Mouse (Mus musculus): ENCODE data around the gene Rdh5. TPM values are rescaled to one million over a fixed set of nuclear protein-coding genes. Genes with fewer than 3 reads are reported as not detected.

Gene Rdh5
- total and polyA plus RNA-seq, 3 experiments: 11.2 to 24.3 (median 15.9) TPM

- no peak for DNase-seq
These were observed 7.1 kb upstream of the Rdh5 start for GRCm38 (mm10) chr10:128929638-128930378.

DNA sequence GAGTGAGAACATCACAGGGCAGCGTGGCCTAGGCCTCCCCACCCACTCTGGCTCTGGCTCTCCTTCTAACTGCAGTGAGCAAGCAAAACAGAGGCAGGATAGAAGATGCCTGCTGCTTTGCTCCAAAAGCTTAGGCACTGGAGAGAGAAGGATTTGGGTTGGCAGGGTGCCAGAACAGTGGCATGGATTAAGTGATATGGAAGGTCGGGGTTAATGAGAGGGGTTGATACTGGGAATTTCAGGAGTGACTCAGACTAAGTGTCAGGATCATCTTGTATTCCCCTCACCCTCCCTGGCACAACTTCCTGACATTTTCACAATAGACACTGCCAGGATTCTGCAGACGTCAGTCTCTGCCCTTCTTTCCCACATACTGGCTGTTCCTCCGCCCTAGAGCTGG, 5.7 kb upstream of the Rdh5 start:
- DNase-seq: no peak

DNA sequence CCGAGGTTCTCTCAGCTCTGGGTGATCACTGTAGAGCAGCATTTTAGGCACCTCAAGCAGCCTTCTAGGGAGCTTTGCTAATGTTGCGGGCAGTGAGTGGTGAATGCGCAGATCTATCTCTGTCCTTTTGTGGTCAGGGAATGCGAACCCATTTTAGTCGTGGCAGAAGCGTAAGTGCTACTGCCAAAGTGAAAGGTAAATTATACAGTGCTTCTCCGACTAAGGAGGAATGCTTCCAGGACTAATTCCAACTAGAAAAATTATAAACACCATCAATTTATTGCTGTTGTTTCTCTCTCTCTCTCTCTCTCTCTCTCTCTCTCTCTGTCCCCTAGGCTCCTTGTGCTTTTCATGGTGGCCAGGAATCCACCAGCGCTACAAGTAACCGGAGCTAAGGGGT, 1.2 kb upstream of the Rdh5 start, which contains the start of gene Bloc1s1:
Gene Bloc1s1 (minus strand): TSS at position 101 of the 400 bp plus-strand sequence.
- no peak for DNase-seq

- DNase-seq: peak; percentile 99
These were observed 464 bp upstream of the Rdh5 start for GRCm38 (mm10) chr10:128923013-128923691.

DNA sequence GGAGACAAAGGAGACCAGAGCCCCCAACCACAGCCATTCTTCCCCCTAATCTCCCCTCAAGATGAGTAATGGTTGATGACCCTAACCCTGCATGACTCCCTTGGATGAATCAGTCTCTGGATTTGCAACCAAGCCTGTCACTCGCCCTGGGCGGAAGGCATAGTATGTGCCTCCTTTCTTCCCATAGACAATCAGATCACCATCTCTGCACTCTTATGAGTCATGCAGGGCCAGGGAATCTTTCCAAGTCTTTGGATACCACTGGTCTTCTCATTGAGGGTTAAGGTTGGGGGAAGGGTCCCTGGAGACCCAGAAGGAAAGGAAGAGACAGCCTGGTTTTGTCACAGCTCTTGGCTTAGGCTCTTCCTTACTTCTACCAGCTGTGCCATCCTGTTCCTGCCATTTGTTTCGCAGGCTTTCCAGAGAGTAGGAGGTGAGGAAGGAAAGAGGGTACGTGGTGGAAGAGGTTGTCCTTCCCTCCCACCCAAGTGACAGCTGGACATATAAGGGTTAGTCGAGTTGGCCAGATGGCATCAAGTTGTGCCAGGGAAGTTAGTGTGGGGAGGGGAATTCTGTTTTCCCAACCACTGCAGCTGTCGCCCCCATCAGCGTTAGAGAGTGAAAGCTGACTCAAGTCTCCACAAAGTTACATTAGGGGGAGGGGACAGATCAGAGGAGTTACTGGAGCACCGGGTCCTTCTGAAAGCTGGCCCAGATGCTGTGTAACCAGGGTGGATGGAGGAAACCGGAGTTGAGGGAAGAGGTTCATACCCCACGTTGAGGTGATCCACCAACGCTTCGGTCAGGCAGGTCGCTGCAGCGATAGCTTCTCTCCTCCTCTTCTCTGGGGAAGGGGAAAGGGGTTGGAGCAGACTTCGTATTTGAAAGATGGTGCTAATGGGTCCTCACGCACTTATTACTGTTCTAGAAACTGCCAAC, 536 bp downstream of the Rdh5 start:
- peak; percentile 77 for DNase-seq

DNA sequence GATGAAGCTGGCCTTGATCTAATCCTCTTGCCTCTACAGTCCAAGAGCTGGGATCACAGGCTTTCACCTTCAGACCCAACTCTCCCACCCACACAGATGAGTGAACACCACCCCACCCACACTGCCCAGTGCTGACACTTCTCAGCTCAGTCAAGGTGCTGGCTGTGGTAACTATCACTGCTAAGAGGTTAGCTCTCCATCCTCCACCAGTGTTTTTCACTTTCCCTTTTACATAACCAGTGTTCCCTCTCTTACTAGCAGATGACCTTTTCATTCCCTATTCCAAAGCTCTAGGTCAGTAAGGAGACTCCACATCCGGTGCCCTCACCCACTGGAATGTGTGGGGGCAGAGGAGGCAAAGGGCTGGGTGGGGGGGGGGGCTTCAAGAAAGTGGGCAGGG, 1.4 kb downstream of the Rdh5 start:
- no peak for DNase-seq

DNA sequence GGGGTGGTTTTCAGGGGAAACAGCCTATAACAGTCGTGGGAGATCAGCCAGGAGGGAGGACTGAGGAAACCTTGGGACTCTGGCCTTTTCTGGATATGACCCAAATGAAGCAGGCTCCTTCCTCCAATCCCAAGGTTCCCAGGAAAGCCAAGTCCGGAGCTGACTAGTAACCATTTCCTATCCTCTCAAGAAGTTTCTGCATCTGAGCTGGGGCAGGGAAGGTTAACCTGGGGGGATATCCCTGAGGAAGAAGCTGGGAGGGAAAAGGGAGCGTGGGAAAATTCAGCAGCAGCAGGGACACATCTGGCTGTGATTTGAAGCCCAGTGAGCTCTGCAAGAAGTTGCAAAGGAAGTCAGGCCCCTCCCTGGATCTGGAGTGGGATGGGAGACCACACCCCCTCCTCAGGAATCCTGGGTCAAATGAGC, 1.9 kb downstream of the Rdh5 start:
- peak; percentile 53 for DNase-seq

DNA sequence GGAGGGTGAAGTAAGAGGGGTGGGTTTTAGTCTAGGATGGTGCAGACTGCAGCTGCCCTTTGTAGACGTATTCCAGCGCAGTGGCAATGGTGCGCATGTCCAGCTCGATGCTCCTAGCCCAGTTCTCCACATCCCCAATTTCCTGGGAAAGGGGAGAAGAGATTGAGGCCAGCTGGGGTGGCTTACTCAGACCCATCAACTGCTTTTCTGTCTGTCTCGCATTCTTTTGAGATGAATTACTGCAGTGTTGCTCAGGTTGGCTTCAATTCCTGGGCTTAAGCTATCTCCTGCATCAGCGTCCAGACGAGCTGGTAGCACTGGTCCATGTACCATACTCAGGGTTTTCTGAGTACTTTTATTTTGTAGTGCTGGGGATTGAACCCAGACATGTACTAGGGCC, 2.7 kb downstream of the Rdh5 start:
- no peak for DNase-seq

- peak; percentile 46 for DNase-seq
These were observed 3.5 kb downstream of the Rdh5 start for GRCm38 (mm10) chr10:128919203-128919631.

DNA sequence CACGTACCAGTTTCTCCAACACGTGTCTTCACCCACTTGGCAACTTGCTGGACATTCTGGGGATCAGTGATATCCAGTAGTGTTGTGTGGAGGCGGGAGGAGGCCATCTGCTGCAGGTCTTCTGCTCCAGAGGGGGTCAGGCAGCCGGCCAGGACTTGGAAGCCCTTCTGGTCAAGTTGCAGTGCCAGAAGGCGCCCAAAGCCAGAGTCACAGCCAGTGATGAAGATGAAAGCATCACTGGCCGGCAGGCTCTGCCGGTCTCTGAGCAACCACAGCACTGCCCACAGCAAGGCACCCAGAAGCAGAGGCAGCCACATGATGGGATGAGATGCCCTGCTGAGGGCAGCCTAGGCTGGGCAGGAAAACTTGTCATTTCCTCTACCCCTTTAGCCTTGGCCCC, 4.4 kb downstream of the Rdh5 start:
- peak; percentile 36 for DNase-seq

GRCm38 (mm10) chr10:128917400-128917799, 5.3 kb downstream of the Rdh5 start:
- no peak for DNase-seq

DNA sequence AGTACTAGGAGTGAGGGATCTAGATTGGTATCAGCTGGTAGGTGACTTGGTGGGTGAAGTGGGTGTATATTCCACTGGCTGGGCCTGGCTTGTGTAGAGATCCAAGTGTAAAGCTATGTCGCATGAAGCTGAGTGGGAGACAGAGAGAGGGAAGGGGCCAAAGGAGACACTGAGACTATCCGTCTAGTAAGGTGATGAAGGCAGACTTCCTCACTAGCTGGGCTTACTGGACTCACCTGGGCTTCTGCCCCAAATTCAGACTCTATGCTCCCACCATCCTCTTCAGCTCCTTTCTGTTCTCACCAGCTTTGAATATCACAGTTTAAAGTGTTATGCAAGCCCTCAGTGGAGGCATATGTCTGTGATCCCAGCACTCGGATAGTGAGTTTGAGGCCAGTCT, 6.0 kb downstream of the Rdh5 start:
- DNase-seq: no peak

GRCm38 (mm10) chr10:128915550-128915949, 7.1 kb downstream of the Rdh5 start:
- no peak for DNase-seq

GRCm38 (mm10) chr10:128913696-128914095, 9.0 kb downstream of the Rdh5 start:
- DNase-seq: peak; percentile 19

- peak; percentile 87 for DNase-seq
These were observed 9.5 kb downstream of the Rdh5 start for GRCm38 (mm10) chr10:128913219-128913618.

DNA sequence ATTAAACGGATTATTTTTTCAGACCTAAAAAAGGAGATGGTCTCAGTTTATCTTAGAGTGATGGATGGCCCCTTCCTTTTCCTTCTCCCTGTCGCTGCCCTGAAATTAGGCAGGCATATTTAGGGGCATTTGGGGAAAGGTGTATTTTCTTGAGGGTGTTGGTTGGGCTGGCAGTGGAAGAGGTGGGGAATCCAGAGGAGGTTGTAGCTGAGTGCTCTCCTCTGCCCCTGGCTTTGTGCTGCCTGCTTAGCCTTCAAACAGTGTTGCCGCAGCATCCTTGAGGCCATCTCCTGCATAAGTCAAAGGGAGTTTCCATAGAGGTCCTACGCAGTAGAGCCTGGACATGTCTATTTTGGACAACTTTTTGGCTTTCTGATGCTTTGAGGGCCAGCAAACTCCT, 9.9 kb downstream of the Rdh5 start:
- no peak for DNase-seq

GRCm38 (mm10) chr10:128912268-128912667, 10.4 kb downstream of the Rdh5 start:
- DNase-seq: no peak

- no peak for DNase-seq
These were observed 11.3 kb downstream of the Rdh5 start for GRCm38 (mm10) chr10:128911430-128911829.

DNA sequence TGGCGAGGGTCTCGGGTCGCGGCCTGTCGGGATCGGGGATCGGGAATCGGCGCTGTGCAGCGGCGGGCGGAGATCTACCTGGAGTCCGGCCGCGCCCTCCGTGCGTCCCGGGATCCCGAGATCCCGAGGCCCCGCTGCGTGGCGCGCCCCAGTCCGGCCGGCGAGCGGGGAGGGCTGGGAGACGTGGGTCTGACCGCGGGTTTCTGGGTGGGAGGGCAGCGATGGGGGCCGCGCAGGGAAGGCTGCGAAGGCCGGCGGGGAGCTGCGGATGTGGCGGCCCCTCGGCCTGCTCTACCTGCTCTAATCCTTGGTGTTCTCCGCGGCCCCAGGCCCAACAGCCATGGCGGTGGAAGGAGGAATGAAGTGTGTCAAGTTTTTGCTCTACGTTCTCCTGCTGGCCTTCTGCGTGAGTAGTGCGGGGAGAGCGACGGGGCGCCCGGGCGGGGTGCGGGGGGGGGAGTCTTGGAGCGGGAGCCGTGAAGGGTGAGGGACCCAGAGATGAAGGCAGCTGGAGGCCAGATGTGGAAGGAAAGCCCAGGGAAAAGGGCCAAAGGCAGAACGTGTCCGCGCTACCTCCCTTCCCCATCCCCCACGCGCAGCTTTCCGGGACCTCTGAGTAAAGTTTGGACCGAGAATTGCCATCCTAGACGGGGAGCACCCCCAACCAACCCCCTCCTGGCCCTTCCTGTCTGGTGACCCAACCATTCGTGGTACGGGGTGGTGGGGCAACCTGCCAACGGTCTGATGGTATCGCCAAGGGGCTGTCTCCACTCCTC, 12.4 kb downstream of the Rdh5 start:
- DNase-seq: peak; percentile 70

DNA sequence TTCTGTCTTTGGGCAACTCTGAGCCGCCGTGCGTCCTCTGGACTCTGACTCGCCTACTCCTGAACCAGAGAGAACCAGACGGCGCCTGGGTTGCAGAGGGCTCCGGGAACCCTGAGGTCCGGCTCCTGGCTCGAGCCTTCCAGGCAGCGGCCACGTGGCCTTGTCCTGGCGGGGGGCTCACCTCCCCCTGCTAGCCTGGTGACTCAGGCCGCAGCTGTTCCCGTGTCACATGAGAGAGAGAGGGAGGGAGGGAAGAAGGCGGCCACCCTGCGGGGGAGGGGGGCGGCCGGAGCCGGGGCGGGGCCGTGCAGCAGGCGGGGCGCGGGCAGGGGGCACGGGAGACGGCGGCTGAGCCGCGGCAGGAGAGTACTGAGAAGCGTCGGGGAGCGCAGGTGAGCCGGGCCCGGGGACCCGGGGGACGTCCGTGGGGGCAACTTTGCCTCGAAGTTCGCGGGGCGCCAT, 13.1 kb downstream of the Rdh5 start:
- DNase-seq: peak; percentile 94

- no peak for DNase-seq
These were observed 13.8 kb downstream of the Rdh5 start for GRCm38 (mm10) chr10:128908778-128909448.

Data from adrenal gland, adult 2 months (tissue).